Mouse (Mus musculus) cerebral cortex, adult 2 months (tissue): ENCODE measurements around the gene Gngt2.

Experiments used
- WGBS: fragments of 180-500 bp; shearing (Covaris S2); methylation state at CpG from one replicate; pipeline ENCODE4 v1.1.7; 2018; 5-methylcytosine and 5-hydroxymethylcytosine counted together

Gngt2 gene

DNA sequence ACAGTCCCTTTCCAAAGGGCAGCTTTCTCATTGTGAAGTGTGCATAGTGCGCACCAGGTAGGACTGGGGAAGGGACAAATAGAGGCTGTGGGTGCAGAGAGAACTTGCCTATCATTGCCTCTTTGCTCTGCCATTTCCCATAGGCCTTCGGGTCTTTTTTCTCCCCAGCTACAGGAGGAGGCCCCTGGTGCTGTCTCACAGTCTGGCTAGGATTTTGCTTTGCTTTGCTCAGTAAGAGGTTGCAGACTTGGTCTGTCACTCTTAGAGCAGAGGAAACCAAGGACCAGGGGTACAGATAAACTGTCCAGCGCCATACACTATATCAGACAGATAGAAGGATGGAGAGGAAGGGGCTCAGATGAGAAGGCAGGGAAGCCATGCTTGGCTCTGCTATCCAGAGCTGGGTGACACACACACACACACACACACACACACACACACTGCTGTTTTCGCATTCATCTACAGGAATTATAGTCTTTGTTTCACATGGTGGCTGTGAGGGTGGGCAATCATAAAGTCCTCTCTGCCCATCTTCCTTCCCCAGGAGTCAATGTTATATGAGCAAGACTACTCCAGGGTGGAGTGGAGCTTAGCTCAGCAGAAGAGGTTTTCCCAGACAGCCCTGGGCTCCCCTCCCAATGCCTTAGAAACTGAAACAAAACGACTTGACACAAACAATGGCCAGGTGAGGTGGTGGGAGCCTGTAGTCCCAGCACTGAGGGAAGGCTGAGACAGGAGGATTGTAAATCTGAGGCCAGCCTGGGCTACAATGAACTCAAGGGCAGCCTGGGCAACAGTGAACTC, 3.9 kb downstream of the Gngt2 start:
- 77% methylated on average over 5 of the region's 5 CpGs for WGBS

DNA sequence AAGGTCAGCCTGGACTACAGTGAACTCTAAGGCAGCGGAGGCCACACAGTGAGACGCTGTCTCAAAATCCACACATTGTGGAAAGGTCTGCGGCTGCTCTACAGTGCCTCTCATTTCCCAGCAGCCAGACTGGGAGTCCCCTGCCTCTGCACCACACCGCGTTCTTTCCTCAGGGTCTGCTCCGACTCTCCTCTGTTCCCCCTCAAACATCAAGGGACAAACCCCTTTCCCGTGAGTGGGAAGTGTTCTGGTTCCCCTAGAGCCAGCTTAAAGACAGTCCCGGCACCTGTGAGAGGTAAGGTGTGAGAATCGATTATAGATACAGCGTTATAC, 4.4 kb downstream of the Gngt2 start:
- 69% methylated on average over 10 of the region's 10 CpGs for WGBS

GRCm38 (mm10) chr11:95842074-95842681, 5.2 kb downstream of the Gngt2 start, which contains the start of gene Abi3:
Gene Abi3 (minus strand): TSS chr11:95842476.
- 33% methylated on average over 11 of the region's 11 CpGs for WGBS

- 70% methylated on average over 5 of the region's 5 CpGs for WGBS
Measured at GRCm38 (mm10) chr11:95842953-95843352, 5.9 kb downstream of the Gngt2 start.

GRCm38 (mm10) chr11:95843421-95843950, 6.5 kb downstream of the Gngt2 start:
- WGBS = 74% methylated on average over 6 of the region's 6 CpGs

GRCm38 (mm10) chr11:95844935-95845334, 7.9 kb downstream of the Gngt2 start:
- 74% methylated on average over 4 of the region's 4 CpGs for WGBS

GRCm38 (mm10) chr11:95850898-95851297, 13.9 kb downstream of the Gngt2 start:
- 78% methylated on average over 2 of the region's 2 CpGs for WGBS

GRCm38 (mm10) chr11:95853684-95854083, 16.7 kb downstream of the Gngt2 start:
- WGBS = 55% methylated on average over 5 of the region's 5 CpGs

DNA sequence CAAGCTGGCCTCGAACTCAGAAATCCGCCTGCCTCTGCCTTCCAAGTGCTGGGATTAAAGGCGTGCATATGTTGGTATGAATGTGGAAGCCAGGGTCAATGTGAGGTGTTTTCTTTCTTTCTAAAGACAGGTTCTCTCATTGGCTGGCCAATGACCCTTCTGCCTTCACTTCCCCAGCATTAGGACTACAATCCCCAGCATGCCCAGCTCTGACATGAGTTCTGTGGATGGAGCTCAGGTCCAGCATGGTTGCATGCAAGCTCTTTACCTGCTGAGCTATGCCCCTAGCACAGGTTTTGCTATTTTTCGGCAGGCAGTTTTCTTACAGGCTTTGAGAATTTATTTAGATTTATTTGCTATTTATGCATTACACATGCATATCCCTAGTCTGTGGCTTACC, 20.3 kb downstream of the Gngt2 start:
- WGBS = 91% methylated on average over 4 of the region's 4 CpGs

DNA sequence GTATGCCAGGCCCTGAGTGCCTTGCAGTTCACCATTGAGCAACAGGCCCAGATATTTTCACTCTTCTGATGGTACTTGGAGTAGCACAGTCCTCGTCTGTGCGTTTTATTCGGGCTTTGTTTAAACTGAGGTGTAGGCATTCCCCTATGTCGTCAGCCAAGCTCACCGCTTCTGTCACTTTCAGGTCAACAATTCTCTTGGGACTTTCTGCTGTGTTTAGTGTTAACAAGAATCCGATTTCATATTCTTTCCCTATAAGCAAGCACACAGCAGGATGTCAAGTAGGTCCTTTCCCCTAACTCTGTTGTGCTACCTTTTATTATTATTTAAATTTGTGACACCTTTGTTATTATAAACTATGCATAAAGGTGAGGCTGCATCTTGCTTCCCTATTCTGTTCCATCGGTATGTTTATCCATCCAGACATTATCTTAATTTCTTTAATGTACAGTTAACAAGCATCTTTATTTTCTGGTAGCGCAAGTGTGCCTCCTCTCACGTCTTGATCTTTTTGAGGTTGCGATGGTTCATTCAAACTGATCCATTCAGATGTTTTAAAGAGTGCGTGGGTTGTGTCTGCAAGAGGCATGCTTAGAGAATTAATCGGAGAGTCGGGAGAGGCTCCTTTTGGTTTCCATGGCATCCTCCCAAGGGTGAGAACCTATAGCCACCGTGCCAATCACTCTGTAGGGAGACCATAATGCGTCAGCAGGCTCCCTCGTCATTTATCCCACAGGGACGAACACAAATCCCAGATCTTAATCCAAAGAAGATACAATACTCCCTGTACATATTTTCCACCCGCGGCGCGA, 20.9 kb downstream of the Gngt2 start:
- 19% methylated on average over 21 of the region's 21 CpGs for WGBS

GRCm38 (mm10) chr11:95858528-95859467, 21.8 kb downstream of the Gngt2 start:
- under 1% methylated on average over 58 of the region's 58 CpGs for WGBS

DNA sequence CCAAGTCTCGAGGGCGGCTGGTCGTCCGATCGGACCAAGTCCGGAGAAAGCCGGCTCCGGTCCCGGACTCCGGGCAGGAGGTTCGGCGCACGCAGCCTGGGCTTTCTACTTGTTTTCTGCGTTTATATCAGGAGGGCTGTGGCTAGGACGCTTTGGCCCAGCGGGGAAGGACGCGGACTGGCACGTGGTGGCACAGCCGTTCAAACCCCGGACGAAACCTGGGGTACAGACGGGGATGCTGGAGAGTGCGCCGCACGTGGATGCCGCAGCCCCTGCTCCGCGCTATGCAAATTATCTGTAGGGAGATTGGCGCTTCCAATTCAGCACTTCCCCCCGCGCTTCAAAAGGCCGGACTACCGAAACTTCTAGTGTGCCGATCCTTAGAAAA, 22.4 kb downstream of the Gngt2 start:
- WGBS = under 1% methylated on average over 35 of the region's 35 CpGs

- 41% methylated on average over 3 of the region's 3 CpGs for WGBS
Measured at GRCm38 (mm10) chr11:95860071-95860490, 23.1 kb downstream of the Gngt2 start.

DNA sequence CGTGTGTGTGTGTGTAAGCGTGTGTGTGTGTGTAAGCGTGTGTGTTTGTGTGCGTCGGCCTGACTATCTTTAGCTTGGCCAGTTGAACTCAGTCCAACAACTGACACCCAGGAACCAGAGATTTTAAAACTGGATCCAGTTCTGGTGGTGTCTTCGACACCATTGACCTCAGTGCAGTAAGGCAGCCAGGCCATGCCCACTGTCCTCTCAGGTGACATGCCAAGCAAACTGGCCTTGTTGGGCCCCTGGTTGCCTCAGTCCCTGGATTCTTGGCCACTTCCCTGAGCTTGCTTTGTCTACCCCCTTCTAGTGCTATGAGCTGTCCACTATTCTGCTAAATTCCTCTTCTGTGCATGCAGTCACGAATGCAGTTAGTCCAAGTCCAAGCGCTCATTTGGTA, 24.4 kb downstream of the Gngt2 start:
- 90% methylated on average over 8 of the region's 8 CpGs for WGBS

GRCm38 (mm10) chr11:95869442-95869841, 32.4 kb downstream of the Gngt2 start:
- WGBS = 92% methylated on average over 4 of the region's 4 CpGs

DNA sequence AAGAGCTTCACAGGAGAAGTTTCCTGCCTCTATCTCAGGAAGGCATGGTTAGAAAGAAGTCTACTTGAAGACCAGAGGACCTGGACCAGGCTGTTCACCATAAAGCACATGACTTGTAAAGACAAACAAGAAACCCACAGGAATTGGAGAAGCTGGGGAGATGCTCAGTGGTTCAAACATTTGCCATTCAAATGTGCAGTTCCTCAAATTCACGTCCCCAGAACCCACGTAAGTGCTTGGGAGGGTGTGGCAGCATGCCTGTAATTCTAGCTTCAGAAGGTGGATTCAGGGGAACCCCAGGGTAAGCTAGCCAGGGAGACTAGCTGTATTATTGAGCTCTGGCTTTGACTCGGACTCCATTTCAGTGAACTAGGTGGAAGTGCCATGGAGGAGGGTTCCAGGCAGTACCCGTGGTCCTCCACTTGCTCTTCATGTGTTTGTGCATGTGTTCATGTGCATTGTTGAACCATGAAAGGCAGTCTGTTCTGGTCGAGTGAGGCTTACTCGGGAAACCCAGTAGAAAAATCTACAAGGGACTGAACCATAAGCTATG, 33.0 kb downstream of the Gngt2 start:
- WGBS = 74% methylated on average over 6 of the region's 6 CpGs

DNA sequence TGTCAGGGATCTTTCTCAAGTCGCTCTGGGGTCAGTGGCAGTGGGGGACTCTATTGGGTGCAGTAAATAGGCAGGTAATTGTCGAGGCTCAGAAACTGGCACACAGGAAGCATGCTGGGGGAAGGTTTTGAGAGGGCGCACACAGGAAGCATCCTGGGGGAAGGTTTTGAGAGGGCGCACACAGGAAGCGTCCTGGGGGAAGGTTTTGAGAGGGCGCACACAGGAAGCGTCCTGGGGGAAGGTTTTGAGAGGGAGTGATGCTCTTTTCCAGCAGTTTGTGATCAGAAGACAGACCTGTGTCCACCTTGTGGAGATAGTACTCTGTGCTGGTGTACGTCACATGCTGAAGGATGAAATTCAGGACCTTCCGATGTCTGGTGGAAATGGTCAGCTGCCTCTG, 38.8 kb downstream of the Gngt2 start:
- 33% methylated on average over 9 of the region's 9 CpGs for WGBS

GRCm38 (mm10) chr11:95876296-95876695, 39.3 kb downstream of the Gngt2 start:
- whole genome bisulfite sequencing = 22% methylated on average over 7 of the region's 7 CpGs

DNA sequence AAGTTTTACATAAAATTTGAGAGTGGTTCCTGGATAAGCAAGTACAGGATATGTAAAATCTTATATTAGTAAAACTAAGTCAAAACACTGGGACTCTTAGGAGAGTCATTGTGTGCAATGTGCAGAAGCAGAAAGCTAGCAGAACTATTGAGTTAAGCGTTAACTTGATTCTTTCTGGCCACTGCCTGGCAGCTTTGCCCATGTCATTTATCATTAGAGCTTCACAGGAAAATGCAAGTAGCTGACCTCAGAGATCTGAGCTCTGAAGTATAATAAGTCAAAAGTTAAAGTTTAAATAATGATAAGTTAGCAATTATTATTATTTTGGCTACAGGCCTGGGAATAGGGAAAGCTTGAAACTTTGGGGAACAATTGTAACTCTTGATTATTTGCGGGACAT, 42.8 kb downstream of the Gngt2 start:
- 92% methylated on average over 2 of the region's 2 CpGs for WGBS

GRCm38 (mm10) chr11:95890462-95891051, 53.5 kb downstream of the Gngt2 start:
- 56% methylated on average over 2 of the region's 2 CpGs for WGBS
